Mouse (Mus musculus): ENCODE data around the gene Lpcat2. TPM values are rescaled to one million over a fixed set of nuclear protein-coding genes. Genes with fewer than 3 reads are reported as not detected.
A peak's percentile ranks its signal among the peaks of the same experiment; 100 is the strongest.

Lpcat2 gene
- 8.1 and 14.8 TPM in 2 replicates for polyA plus RNA-seq (2011; ENCODE audit: insufficient read depth, insufficient read length, low replicate concordance, missing spikeins)

- peak within 1 kb of the TSS; percentile 78 for H3K27ac ChIP-seq (ENCODE audit: control insufficient read depth, insufficient read depth, low read depth, low read length, poor library complexity)
- peak within 1 kb of the TSS; percentile 80 for H3K4me3 ChIP-seq (replicated peaks; ENCODE audit: control insufficient read depth, low read depth, low read length)
- under 1% methylated on average over 50 of the region's 50 CpGs for WGBS
- TF ChIP-seq POLR2A (IDR thresholded peaks at IDR 0.05; ENCODE audit: borderline replicate concordance, control insufficient read depth, low read depth, low read length), result peak; percentile 15; the same call in 1 of the 2 replicates
- TF ChIP-seq CTCF (IDR thresholded peaks at IDR 0.05; ENCODE audit: control insufficient read depth, insufficient read depth, low read length), result no peak
- peaks cover 3% of the 10 kb centered on the region for H3K4me1 ChIP-seq (ENCODE audit: control insufficient read depth, insufficient read depth, low read length)
Measured at GRCm38 (mm10) chr8:92855171-92855894, at the start of gene Lpcat2. Lpcat2 (plus strand) TSS chr8:92855339.

DNA sequence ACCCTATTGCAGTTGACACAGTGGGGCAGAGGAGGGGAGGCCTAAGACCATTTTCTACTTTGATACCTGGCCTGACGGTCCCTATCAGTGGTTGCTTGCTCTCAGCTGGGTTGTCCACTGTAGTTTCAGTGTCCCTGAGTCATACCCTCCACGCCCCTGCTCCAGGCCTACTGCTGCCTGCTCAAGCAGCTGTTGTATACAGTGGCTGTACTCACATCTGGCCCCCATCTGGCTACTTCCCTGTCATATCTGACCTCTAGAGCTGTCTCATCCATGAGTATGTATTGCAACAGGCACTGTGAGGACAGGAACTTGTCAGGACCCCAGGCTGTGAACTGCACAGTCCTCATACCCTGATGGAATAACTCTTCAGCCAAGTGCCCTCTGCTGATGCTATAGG, 42.4 kb upstream of the Lpcat2 start:
- H3K4me3 ChIP-seq (replicated peaks; ENCODE audit: control insufficient read depth, low read depth, low read length), result no peak overlapping the region
- 70% methylated on average over 2 of the region's 2 CpGs for WGBS
- H3K4me1 ChIP-seq (ENCODE audit: control insufficient read depth, insufficient read depth, low read length), result no peaks in the 10 kb centered on the region; the same call in 1 of the 2 replicates
- TF ChIP-seq POLR2A (IDR thresholded peaks at IDR 0.05; ENCODE audit: borderline replicate concordance, control insufficient read depth, low read depth, low read length), result no peak
- no peak for TF ChIP-seq CTCF (IDR thresholded peaks at IDR 0.05; ENCODE audit: control insufficient read depth, insufficient read depth, low read length)
- H3K27ac ChIP-seq (ENCODE audit: control insufficient read depth, insufficient read depth, low read depth, low read length, poor library complexity), result no peak overlapping the region

DNA sequence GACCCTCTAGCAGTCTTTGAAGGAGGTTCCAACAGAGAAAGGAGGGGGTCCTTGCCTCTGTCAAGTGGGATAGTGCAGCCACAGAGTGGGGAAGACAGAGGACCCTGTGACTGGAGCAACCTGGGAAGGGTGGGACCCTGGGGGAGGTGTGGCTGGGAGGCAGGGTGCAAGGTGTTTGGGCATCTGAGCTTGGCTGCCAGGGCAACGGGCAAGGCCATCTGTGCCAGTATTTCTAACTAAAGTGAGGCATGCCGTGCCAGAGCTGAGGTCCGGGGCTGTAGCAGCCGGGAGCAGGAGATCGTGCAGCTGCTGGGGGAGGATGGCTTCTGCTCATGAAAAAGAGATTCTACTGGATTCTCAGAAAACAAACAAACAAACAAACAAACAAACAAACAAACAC, 39.5 kb upstream of the Lpcat2 start:
- no peak overlapping the region for H3K27ac ChIP-seq (ENCODE audit: control insufficient read depth, insufficient read depth, low read depth, low read length, poor library complexity)
- TF ChIP-seq POLR2A (IDR thresholded peaks at IDR 0.05; ENCODE audit: borderline replicate concordance, control insufficient read depth, low read depth, low read length) (no peak), CTCF (IDR thresholded peaks at IDR 0.05; ENCODE audit: control insufficient read depth, insufficient read depth, low read length) (no peak)
- WGBS, result 79% methylated on average over 5 of the region's 5 CpGs

GRCm38 (mm10) chr8:92817928-92818818, 37.0 kb upstream of the Lpcat2 start:
- no peak for TF ChIP-seq POLR2A (IDR thresholded peaks at IDR 0.05; ENCODE audit: borderline replicate concordance, control insufficient read depth, low read depth, low read length)
- peak; percentile 99 for TF ChIP-seq CTCF (IDR thresholded peaks at IDR 0.05; ENCODE audit: control insufficient read depth, insufficient read depth, low read length)
- 19% methylated on average over 6 of the region's 6 CpGs for WGBS
- H3K27ac ChIP-seq (ENCODE audit: control insufficient read depth, insufficient read depth, low read depth, low read length, poor library complexity), result no peak overlapping the region
- H3K4me1 ChIP-seq (ENCODE audit: control insufficient read depth, insufficient read depth, low read length), result no peaks in the 10 kb centered on the region; the same call in 1 of the 2 replicates
- H3K4me3 ChIP-seq (replicated peaks; ENCODE audit: control insufficient read depth, low read depth, low read length), result no peak overlapping the region

More for the DNA sequence above, 39.5 kb upstream of the Lpcat2 start:
- H3K4me1 ChIP-seq (ENCODE audit: control insufficient read depth, insufficient read depth, low read length), result no peaks in the 10 kb centered on the region; the same call in 1 of the 2 replicates
- H3K4me3 ChIP-seq (replicated peaks; ENCODE audit: control insufficient read depth, low read depth, low read length), result no peak overlapping the region

GRCm38 (mm10) chr8:92821151-92821550, 34.0 kb upstream of the Lpcat2 start:
- Histone ChIP-seq H3K4me1 (ENCODE audit: control insufficient read depth, insufficient read depth, low read length) (no peaks in the 10 kb centered on the region; the same call in 1 of the 2 replicates), H3K4me3 (replicated peaks; ENCODE audit: control insufficient read depth, low read depth, low read length) (no peak overlapping the region), H3K27ac (ENCODE audit: control insufficient read depth, insufficient read depth, low read depth, low read length, poor library complexity) (no peak overlapping the region)
- no peak for TF ChIP-seq CTCF (IDR thresholded peaks at IDR 0.05; ENCODE audit: control insufficient read depth, insufficient read depth, low read length)
- no peak for TF ChIP-seq POLR2A (IDR thresholded peaks at IDR 0.05; ENCODE audit: borderline replicate concordance, control insufficient read depth, low read depth, low read length)

- WGBS, result 23% methylated on average over 5 of the region's 5 CpGs
- Histone ChIP-seq H3K4me3 (replicated peaks; ENCODE audit: control insufficient read depth, low read depth, low read length) (no peak overlapping the region), H3K4me1 (ENCODE audit: control insufficient read depth, insufficient read depth, low read length) (no peaks in the 10 kb centered on the region; the same call in 1 of the 2 replicates), H3K27ac (ENCODE audit: control insufficient read depth, insufficient read depth, low read depth, low read length, poor library complexity) (no peak overlapping the region)
- TF ChIP-seq CTCF (IDR thresholded peaks at IDR 0.05; ENCODE audit: control insufficient read depth, insufficient read depth, low read length) (no peak), POLR2A (IDR thresholded peaks at IDR 0.05; ENCODE audit: borderline replicate concordance, control insufficient read depth, low read depth, low read length) (no peak)
Measured at GRCm38 (mm10) chr8:92822386-92822785, 32.8 kb upstream of the Lpcat2 start.

DNA sequence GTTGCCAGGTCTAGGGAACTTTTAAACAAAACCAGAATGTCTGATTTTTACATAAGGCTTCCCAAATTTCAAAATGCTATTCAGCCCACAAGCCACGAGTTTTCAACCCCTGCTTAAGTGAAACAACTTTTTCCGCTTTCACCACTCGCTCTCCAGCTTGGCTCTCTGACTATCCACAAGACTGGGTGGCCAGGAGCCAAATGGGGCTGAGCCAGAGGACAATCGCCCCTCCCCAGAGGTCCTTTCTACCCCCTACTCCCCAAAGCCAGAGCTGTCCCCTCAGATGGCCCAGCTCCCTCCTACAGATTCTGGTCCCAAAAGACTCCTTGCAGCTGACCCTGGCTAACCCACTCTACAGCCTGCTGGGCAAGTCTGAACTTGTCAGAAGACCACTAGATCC, 29.1 kb upstream of the Lpcat2 start:
- TF ChIP-seq POLR2A (IDR thresholded peaks at IDR 0.05; ENCODE audit: borderline replicate concordance, control insufficient read depth, low read depth, low read length) (no peak), CTCF (IDR thresholded peaks at IDR 0.05; ENCODE audit: control insufficient read depth, insufficient read depth, low read length) (no peak)
- WGBS, result 37% methylated on average over 4 of the region's 4 CpGs
- Histone ChIP-seq H3K4me3 (replicated peaks; ENCODE audit: control insufficient read depth, low read depth, low read length) (no peak overlapping the region), H3K27ac (ENCODE audit: control insufficient read depth, insufficient read depth, low read depth, low read length, poor library complexity) (no peak overlapping the region), H3K4me1 (ENCODE audit: control insufficient read depth, insufficient read depth, low read length) (no peaks in the 10 kb centered on the region; the same call in 1 of the 2 replicates)
